Mouse (Mus musculus) gastrocnemius, postnatal 4 days (tissue): ENCODE data around the gene Nrarp. TPM values are rescaled to one million over a fixed set of nuclear protein-coding genes. Genes with fewer than 3 reads are reported as not detected.
A peak's percentile ranks its signal among the peaks of the same experiment; 100 is the strongest.

Experiments used
- DNase-seq, 2 experiments: peaks; one replicate each; pipeline ENCODE4 v3.0.0; 2021 to 2022; ENCODE audit warnings: low spot score in 2 of 2, mixed read lengths in 2 of 2
- long read RNA-seq, 2 experiments: library from polyadenylated mRNA; stranded (forward); transcript quantifications; one replicate each; pipeline ENCODE4 v2.0.0; 2021
- total RNA-seq, 2 experiments: library from RNA; stranded (reverse); gene quantifications; 2 replicates each; pipeline ENCODE4 v1.2.3; 2021

Gene Nrarp
- total RNA-seq = 10 to 100 TPM; 20.8 to 22.5 TPM
- long read RNA-seq, experiment 1, transcript Nrarp-201 (1 exons, 2,582 nt) = major isoform, 84 of 84 reads
- long read RNA-seq, experiment 1, partial matches to known transcripts = 0 of 84 reads
- long read RNA-seq, experiment 1, other reads (novel, unspliced or antisense) = 0 of 84 reads
- long read RNA-seq, experiment 2, transcript Nrarp-201 (1 exons, 2,582 nt) = major isoform, 72 of 72 reads
- long read RNA-seq, experiment 2, partial matches to known transcripts = 0 of 72 reads
- long read RNA-seq, experiment 2, other reads (novel, unspliced or antisense) = 0 of 72 reads

GRCm38 (mm10) chr2:25180478-25180903 is at the start of gene Nrarp:
TSS of gene Nrarp (plus strand) at chr2:25180758.
- peak; percentile 83 to 90 for DNase-seq

DNA sequence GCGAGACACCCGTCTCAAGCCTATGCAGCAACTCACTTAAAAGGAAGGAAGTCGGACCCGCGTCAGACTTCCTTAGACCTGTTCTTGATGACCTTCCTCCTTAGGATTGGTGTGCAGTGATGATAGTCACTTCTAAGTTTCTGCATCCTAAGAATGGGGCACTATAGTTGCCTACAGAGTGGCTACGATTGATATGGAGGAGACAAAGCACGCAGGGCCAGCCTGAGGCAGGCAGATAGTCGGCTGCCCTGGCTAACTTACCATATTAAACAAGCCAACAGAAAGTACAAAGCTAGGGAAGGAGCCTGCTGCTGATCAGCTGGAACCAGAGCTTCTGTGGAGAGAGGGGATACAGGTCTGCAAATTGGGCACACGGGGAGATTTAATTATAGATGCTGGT is 49.0 kb upstream of the Nrarp start:
- no peak for DNase-seq

DNA sequence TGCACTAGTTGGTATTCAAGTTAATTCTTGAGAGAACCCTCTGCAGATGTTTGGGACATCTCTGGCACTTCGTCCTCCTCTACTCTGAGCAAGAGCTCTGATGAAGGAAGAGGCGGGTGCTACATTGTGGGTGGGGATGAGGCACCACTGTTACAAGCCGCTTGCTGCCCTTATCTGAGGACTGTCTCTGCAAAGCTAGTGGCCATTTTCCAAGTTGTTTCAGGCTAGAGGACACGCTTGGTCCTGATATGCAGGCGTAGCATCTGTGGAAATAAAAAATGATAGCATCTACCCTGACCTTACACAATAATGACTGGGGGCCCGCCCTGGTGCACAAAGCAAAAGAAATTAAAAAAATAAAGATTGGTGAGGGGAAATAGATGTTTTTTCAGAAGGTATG is 42.7 kb upstream of the Nrarp start:
- no peak for DNase-seq

GRCm38 (mm10) chr2:25141185-25141584 is 39.4 kb upstream of the Nrarp start:
- no peak for DNase-seq

GRCm38 (mm10) chr2:25141921-25142320 is 38.6 kb upstream of the Nrarp start:
- DNase-seq = no peak

- DNase-seq = no peak
Measured at GRCm38 (mm10) chr2:25145346-25145745, 35.2 kb upstream of the Nrarp start.

- no peak for DNase-seq
Measured at GRCm38 (mm10) chr2:25147398-25147797, 33.2 kb upstream of the Nrarp start.

DNA sequence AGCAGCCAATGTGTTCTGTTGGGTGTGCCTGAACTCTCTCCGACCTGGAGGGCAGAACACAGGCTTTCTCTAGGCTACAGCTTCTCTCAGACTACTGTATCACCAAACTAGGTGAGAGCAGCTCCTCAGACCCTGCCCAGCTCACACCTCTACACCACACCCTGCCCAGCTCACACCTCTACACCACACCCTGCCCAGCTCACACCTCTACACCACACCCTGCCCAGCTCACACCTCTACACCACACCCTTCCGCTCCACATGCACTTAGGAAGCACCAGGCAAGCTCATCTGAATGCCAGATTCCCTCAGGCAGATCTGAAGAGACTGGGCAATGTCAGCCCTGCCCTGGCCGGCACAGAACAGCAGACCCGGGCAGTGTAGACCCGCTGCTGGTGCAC is 32.7 kb upstream of the Nrarp start:
- no peak for DNase-seq

GRCm38 (mm10) chr2:25149643-25150042 is 30.9 kb upstream of the Nrarp start:
- no peak for DNase-seq

- no peak for DNase-seq
Measured at GRCm38 (mm10) chr2:25151280-25151956, 29.1 kb upstream of the Nrarp start.

DNA sequence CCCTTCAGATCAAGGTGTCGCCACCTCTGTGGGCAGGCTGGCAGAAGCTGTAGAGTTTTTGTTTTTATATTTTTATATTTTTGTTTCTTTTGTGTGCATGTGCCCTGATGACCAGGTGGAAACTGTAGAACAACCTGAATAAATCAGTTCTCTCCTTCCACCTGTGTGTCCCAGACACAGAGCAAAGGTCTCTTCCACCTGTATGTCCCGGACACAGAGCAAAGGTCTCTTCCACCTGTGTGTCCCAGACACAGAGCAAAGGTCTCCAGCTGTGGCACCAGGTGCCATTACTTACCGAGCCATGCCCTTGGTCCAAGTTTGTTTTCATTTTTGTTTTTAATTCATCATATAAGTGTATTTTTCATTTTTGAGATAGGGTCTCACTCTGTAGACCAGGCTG is 24.4 kb upstream of the Nrarp start:
- no peak for DNase-seq

DNA sequence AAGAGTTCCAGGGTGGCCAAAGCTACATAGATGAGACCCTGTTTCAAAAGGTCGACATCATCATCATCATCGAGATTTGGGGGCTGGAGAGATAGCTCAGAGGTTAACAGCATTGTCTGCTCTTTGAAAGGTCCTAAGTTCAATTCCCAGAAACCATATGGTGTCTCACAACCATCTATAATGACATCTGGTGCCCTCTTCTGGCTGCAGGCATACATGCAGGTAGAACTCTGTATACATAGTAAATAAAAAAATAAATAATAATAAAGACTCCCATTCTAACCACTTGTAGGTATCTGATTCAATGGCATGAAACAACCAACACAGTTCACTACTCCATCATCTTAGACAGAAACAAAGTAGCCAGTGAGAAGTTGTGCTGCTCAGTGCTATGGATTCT is 23.6 kb upstream of the Nrarp start:
- no peak for DNase-seq

- no peak for DNase-seq
Measured at GRCm38 (mm10) chr2:25157655-25158054, 22.9 kb upstream of the Nrarp start.

- no peak for DNase-seq
Measured at GRCm38 (mm10) chr2:25167481-25167880, 13.1 kb upstream of the Nrarp start.

- peak in 1 of 2 experiments; percentile 72 for DNase-seq
Measured at GRCm38 (mm10) chr2:25167919-25168664, 12.5 kb upstream of the Nrarp start.

DNA sequence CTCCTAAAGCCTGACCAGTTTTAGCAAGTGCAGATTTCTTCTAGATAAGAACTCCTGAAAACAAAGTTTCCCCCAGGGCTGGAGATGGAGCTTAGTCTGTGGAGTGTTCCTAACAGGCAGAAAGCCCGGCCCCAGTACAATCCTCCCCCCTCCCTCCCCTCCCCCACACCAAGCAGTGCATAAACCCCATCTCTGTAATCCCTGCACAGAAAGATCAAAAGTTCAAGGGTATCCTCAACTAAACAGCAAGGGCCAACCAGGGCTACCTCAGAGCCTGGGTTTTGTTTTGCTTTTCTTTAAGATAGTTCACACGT is 11.9 kb upstream of the Nrarp start:
- no peak for DNase-seq

DNA sequence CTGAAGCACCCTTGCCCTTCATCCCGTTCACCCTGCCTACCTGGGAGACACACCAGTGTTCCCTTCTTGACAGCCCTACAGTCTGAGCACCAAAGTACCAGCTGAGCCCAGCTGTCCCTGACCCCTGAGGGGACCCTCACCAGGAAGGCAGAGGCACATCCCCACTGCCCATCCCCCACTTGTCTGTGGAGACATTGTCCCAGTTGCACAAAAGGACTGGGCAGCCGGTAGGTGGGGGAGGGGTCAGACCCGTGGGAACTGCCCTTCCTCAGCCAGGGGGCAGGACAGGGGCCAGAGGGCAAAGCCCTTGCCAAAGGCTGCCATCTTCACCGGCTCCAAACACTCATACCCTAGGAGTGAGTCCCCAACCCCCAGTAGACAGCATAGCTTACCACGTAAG is 10.8 kb upstream of the Nrarp start:
- DNase-seq = no peak

DNA sequence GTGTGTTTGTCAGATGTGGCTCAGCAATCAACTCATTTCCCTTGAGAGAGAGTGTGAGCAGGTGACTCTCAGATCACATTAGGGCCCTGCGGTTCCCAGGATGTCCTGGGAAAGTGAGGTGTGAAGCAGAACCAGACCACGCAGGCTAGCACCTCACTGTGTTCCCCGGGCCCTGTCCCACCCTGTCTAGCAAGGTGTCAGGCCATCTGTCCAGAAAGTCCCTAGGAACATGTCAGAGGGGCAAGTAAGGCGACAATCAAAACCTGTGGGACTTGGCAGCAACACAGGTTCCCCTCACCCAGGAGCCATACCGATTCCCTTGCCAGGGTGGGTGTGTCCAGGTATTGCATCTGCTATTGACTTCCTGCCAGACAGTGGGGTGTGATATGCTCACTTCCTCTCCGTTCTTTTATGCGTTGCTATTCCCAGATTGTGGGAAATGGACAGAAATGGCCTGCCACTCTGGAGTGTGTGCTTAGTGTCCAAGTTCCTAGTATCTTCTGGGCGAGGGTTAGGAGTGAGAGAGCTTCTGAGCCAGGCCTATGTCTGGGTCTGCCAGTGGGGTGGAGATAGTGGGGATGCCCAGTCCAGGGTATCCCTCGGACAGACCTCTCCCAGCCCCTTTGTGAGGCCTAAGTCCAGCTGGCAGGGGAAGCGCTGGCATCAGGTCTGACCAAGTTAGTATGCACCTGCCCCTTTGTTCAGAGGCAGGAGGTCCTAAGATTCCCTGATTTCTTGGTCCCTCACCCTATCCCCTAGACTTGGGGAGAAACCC is 10.0 kb upstream of the Nrarp start:
- no peak for DNase-seq

DNA sequence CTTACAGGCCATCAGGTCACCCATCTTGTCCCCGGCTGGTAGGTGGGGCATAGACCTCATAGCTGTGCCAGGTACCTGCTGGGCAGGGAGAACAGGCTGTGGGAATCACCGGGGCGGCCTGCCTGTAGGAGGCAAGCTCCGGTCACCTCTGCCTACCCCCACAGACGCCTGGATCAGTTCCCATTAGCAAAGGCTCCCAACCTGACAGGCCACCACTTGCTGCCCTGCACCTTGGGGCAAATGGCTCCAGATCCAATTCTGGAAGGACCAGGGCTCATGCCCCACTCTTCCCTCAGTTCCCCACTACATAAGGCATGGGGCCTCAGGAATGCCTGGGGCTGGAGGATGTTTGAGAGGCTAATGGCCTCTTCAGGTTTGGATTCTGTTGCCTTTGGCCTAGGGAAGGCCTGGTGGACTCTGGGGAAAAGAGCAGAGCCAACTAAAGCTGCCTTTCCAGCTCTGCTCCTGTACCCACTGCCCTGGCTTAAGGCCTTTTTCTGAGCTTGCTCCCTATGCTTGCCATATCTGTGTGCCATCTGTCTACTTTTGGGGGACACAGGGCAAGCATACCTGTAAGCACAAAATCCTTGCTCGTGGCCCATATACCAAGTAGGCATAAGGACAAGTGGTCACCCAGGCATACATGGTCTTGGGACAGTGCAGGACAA is 9.3 kb upstream of the Nrarp start:
- no peak for DNase-seq

- no peak for DNase-seq
Measured at GRCm38 (mm10) chr2:25171769-25172153, 8.8 kb upstream of the Nrarp start.

DNA sequence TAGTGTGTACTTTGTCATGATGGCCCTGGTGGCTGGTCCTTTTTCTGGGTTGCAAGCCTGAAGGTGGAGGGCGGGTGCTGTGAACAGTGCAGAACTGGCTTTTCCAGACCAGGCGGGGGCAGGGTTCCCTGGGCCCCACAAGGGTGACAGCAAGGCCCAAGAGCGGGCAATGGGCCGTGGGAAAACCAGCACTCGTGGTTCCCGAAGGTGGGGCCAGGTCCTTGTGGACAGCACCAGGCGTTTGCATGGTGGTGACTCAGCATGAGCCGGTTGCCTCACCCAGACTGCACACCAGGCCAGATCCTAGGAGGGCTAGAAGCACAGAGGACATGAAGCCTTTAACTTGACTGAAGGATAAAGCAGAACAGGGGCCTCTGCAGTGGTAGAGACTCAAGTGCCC is 7.9 kb upstream of the Nrarp start:
- peak in 1 of 2 experiments; percentile 12 for DNase-seq
